Mouse (Mus musculus): Measurements from ENCODE around the gene Myh7. TPM values are rescaled to one million over a fixed set of nuclear protein-coding genes. Genes with fewer than 3 reads are reported as not detected.
"Not testable (repeated sequence)": the region's sequence is repeated elsewhere in the genome, so short reads cannot be mapped to it uniquely, and the experiment has no call there.

The Myh7 gene
- polyA plus RNA-seq, 1 experiment from 2014 or later: 4.4 TPM

DNA sequence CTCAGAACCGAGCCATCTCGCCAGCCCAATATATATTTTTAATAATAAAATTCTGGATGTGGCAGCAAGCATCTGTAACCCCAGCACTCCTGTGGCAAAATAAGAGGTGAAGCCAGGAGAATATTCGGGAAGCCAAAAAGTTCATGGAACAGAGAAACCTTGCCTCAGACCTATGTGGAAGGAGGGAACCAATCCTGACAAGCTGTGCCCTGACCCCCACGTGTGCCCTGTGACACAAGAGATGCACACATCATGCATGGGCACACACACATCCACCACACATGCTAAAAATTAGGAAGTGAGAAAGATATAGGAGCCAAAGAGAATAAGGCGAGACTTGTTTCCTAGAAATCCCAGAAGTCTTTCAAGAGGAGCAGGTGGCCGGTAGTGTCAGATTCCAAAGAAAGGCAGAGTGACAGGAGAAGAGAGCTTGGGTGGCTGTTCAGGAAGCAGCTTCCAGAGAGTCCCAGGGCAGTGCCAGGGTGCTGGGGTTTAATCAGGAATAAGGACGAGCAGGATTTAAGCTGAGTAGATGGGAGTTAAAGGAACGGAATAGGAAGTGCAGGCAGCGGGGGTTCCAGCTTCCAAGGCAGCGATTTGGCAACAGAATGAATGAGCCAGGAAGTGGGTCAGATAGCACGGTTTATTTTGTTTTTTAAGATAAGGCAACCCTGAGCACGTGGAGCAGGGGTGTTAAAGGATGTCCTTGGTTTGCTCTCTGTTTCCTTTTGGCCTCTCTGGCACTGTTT lies 7.7 kb upstream of the Myh7 start:
- Histone ChIP-seq H3K36me3 (no peaks in the 10 kb centered on the region), H3K4me3 (replicated peaks) (no peak overlapping the region), H3K27me3 (no peaks in the 10 kb centered on the region), H3K4me2 (no peak overlapping the region), H3K9ac (no peak overlapping the region), H3K9me3 (replicated peaks) (no peaks in the 10 kb centered on the region), H3K27ac (peak overlapping the region; percentile 68), H3K4me1 (peaks cover 30% of the 10 kb centered on the region)
- 35% methylated on average over 12 of the region's 12 CpGs for WGBS
- ATAC-seq (replicated peaks; ENCODE audit: low FRiP score): no peak

DNA sequence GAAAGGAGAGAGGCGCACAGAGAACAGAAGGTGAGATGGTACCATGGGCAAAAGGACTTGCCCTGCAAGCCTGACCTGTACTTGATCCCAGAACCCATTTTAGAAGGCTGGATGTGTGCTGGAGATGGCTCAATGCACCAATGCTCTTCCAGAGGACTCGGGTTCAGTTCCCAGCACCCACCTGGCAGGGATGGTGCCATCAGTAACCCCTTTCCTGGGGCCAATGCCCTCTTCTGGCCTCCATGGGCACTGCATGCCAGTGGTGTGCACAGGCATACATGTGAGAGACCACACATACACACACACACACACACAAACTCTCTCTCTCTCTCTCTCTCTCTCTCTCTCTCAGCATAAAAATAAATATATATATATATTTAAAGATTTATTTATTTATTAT lies 7.0 kb upstream of the Myh7 start:
- peaks cover 36% of the 10 kb centered on the region for H3K4me1 ChIP-seq
- 98% methylated on average over 2 of the region's 2 CpGs for whole genome bisulfite sequencing
- no peak overlapping the region for H3K4me2 ChIP-seq
- H3K4me3 ChIP-seq (replicated peaks): no peak overlapping the region
- no peaks in the 10 kb centered on the region for H3K9me3 ChIP-seq (replicated peaks)
- H3K9ac ChIP-seq: no peak overlapping the region
- no peak overlapping the region for H3K27ac ChIP-seq
- no peaks in the 10 kb centered on the region for H3K36me3 ChIP-seq
- H3K27me3 ChIP-seq: no peaks in the 10 kb centered on the region
- no peak for ATAC-seq (replicated peaks; ENCODE audit: low FRiP score)

DNA sequence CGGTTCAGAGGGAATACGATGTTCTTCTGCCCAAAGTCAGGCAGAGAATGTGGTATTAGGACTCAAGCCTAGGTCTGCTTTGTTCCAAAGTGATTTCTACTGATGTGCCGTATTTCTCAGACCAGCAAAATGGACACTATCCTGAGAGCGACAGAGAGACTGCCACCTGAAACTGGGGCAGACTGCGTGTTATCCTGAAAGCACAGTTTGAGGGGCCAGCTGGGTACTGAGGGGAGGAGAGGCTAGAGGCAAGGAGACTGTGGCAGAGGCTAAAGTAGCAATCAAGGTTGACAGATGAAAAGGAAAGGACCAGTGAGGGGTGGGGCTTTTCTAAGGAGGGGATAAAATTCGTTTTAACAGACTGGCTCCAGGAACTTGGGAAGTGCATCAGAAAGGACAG lies 6.4 kb upstream of the Myh7 start:
- H3K36me3 ChIP-seq: no peaks in the 10 kb centered on the region
- H3K4me2 ChIP-seq: no peak overlapping the region
- no peak overlapping the region for H3K9ac ChIP-seq
- no peak overlapping the region for H3K27ac ChIP-seq
- no peak overlapping the region for H3K4me3 ChIP-seq (replicated peaks)
- WGBS: 78% methylated on average over 6 of the region's 6 CpGs
- no peaks in the 10 kb centered on the region for H3K9me3 ChIP-seq (replicated peaks)
- H3K27me3 ChIP-seq: no peaks in the 10 kb centered on the region
- peaks cover 38% of the 10 kb centered on the region for H3K4me1 ChIP-seq
- ATAC-seq (replicated peaks; ENCODE audit: low FRiP score): no peak

DNA sequence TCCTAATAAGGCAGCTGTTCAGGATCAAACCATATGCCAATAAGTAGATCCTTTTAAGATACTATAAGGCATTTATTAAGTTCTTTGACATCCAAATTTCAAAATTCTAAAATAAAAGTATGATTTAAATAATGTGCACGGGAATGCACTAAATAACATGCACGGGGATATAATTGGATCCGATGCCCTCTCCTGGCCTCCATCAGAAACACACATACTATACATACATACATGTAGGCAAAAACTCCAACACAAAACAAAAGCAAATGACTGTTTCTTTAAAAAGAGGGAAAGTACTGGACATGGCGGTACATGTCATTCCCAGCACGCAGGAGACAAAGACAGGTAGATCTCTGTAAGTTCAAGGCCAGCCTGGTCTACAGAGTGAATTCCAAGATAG lies 5.4 kb upstream of the Myh7 start:
- not testable (repeated sequence) for H3K36me3 ChIP-seq; ATAC-seq (replicated peaks; ENCODE audit: low FRiP score); H3K27me3 ChIP-seq; H3K9me3 ChIP-seq (replicated peaks); H3K4me2 ChIP-seq; H3K4me3 ChIP-seq (replicated peaks); H3K9ac ChIP-seq; H3K27ac ChIP-seq
- H3K4me1 ChIP-seq: peaks cover 47% of the 10 kb centered on the region
- 84% methylated on average over 5 of the region's 5 CpGs for WGBS

DNA sequence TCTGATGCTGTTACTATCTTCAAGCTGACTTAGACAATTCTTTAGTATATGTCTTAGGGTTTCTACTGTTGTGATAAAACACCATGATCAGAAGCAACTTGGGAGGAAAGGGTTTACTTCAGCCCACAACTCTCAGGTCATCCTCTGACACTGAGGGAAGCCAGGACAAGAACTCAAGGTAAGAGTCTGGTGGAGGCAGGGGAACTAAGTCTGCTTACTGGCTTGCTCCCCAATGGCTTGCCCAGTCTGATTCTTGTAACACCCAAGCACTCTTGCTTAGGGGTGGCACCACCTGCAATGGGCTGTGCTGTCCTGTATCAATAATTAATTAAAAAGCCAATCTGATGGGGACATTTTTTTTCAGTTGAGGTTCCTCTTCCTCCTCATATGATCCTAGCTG lies 4.3 kb upstream of the Myh7 start:
- H3K4me3 ChIP-seq (replicated peaks): no peak overlapping the region
- H3K36me3 ChIP-seq: no peaks in the 10 kb centered on the region
- no peak for ATAC-seq (replicated peaks; ENCODE audit: low FRiP score)
- H3K4me2 ChIP-seq: no peak overlapping the region
- no peak overlapping the region for H3K9ac ChIP-seq
- H3K27me3 ChIP-seq: no peaks in the 10 kb centered on the region
- H3K4me1 ChIP-seq: peaks cover 46% of the 10 kb centered on the region
- H3K27ac ChIP-seq: no peak overlapping the region
- H3K9me3 ChIP-seq (replicated peaks): no peaks in the 10 kb centered on the region

DNA sequence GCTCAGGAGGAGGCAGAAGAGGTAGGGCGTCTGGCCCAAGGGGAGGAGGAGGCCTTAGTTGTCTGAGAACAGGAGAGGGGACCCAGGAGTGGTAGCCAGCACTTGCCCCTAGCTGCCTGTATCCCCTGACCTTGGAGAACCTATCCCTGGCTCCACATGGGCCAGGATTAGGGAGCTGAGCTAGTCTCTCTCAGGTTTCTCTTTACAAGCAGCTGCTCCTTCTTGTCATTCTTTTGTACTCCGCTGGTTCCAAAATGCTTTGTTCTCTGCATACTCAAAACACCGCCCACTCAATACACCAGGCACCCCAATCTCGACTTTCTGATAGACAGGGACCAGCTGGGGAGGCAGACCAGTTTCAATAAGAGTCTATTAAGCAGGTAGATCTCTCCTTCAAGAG lies 2.9 kb upstream of the Myh7 start:
- H3K4me1 ChIP-seq: peaks cover 32% of the 10 kb centered on the region
- no peak overlapping the region for H3K4me3 ChIP-seq (replicated peaks)
- H3K36me3 ChIP-seq: no peaks in the 10 kb centered on the region
- H3K27ac ChIP-seq: peak overlapping the region; percentile 70
- no peaks in the 10 kb centered on the region for H3K9me3 ChIP-seq (replicated peaks)
- H3K9ac ChIP-seq: no peak overlapping the region
- 43% methylated on average over 4 of the region's 4 CpGs for WGBS
- H3K4me2 ChIP-seq: no peak overlapping the region
- peak; percentile 53; the same call in 1 of the 2 replicates for ATAC-seq (replicated peaks; ENCODE audit: low FRiP score)
- H3K27me3 ChIP-seq: no peaks in the 10 kb centered on the region

DNA sequence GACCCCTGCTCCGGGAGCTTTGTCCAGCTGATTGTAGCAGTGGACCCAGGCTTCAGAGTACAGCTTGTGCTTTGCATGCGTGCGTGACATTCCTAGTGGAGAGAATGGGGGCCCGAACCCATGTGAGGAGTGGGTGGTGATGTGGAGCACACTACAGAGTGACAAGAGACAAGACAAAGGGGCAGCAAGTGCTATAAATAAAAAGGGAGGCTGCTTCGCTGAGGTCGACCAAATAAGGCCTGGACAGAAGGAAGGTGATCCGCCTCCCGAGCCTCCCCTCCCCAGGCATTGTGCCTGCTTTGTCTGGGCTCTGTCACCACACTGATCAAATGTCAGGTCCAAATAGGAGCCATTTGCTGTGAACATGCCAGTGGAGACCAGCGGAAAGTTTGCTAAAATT lies 2.4 kb upstream of the Myh7 start:
- no peak overlapping the region for H3K9ac ChIP-seq
- peak overlapping the region; percentile 70 for H3K27ac ChIP-seq
- H3K4me3 ChIP-seq (replicated peaks): no peak overlapping the region
- 44% methylated on average over 9 of the region's 9 CpGs for WGBS
- H3K27me3 ChIP-seq: no peaks in the 10 kb centered on the region
- H3K4me2 ChIP-seq: no peak overlapping the region
- peaks cover 28% of the 10 kb centered on the region for H3K4me1 ChIP-seq
- no peaks in the 10 kb centered on the region for H3K36me3 ChIP-seq
- H3K9me3 ChIP-seq (replicated peaks): no peaks in the 10 kb centered on the region
- ATAC-seq (replicated peaks; ENCODE audit: low FRiP score): peak; percentile 63; the same call in 1 of the 2 replicates

DNA sequence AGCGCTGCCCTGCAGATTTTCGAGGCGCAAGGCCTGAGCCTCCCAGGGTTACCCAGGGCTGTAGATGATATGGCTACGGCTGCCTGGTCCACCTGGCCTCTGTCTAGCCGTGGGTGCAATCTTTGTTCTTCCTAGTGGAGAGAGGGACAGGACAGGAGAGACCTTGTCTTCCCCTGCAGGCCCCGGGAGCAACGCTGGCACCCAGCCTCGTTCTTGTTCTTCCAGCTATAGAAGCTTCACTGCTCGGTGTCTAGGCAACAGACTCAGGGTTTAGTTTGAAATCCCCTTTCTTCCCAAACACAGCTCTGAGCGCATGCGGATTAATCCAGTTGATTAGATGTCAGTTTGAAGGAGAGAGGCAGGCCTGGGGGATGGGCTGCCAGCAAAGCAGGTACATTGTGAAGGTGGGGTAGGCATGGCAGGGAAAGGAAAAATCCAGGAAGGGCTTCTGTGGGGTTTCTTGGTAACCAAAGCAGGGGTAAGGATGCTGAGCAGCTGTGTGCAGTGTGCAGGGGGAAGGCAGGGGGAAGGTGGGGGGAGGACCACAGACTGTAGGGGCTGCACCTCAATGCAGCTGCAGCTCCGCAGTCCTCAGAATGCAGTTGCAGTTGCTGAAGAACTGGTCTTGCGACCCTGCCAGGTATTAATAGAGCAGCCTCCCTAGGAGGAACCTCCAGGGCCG lies 1.2 kb upstream of the Myh7 start:
- Histone ChIP-seq H3K4me2 (no peak overlapping the region), H3K36me3 (no peaks in the 10 kb centered on the region), H3K27me3 (no peaks in the 10 kb centered on the region), H3K4me1 (peaks cover 28% of the 10 kb centered on the region), H3K27ac (no peak overlapping the region), H3K9me3 (replicated peaks) (no peaks in the 10 kb centered on the region), H3K9ac (no peak overlapping the region), H3K4me3 (replicated peaks) (no peak overlapping the region)
- ATAC-seq (replicated peaks; ENCODE audit: low FRiP score): no peak
- 67% methylated on average over 14 of the region's 14 CpGs for WGBS

DNA sequence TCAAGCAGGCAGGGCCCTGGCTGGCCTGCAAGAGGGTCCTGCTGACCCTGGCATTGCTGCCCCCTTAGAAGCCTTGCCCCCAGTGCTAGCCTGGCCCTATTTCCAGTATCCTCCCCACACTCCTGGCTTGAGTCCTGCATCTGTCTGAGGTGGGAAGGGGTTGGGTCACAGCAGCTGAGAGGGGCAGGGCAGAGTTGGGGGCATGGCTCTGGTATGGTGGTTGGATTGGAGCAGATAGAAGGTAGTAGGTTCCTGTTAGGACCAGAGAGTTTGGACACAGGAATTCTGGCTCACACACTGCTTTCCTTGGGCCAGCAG lies 402 bp upstream of the Myh7 start:
- Histone ChIP-seq H3K27ac (no peak overlapping the region), H3K4me1 (peaks cover 28% of the 10 kb centered on the region)
- ATAC-seq (replicated peaks; ENCODE audit: low FRiP score): no peak

DNA sequence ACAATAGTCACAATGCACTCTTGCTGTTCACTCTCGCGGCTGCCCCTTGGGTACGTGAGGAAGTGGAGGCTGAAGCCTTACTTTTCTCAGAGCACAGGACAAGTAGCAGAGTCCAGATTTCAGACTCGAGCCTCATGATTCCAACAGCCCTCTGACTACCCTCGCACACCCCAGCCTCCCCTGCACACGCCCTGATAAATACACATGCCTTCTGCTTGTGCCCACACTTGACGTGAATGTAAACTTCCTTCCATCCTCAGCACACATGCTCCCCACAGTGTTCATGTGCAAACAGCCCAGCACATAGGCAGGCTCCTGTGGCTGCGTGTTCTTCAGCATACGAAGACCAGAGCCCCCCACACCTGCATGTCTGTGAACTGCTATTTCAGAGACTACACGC lies 790 bp downstream of the Myh7 start:
- no peak overlapping the region for H3K27ac ChIP-seq
- H3K9ac ChIP-seq: no peak overlapping the region
- H3K4me3 ChIP-seq (replicated peaks): no peak overlapping the region
- no peaks in the 10 kb centered on the region for H3K9me3 ChIP-seq (replicated peaks)
- 73% methylated on average over 10 of the region's 10 CpGs for WGBS
- H3K36me3 ChIP-seq: no peaks in the 10 kb centered on the region
- ATAC-seq (replicated peaks; ENCODE audit: low FRiP score): no peak
- H3K27me3 ChIP-seq: no peaks in the 10 kb centered on the region
- no peak overlapping the region for H3K4me2 ChIP-seq
- peaks cover 28% of the 10 kb centered on the region for H3K4me1 ChIP-seq

More for the DNA sequence above, 402 bp upstream of the Myh7 start:
- Histone ChIP-seq H3K9me3 (replicated peaks) (no peaks in the 10 kb centered on the region), H3K4me2 (no peak overlapping the region), H3K27me3 (no peaks in the 10 kb centered on the region), H3K4me3 (replicated peaks) (no peak overlapping the region), H3K36me3 (no peaks in the 10 kb centered on the region), H3K9ac (no peak overlapping the region)

DNA sequence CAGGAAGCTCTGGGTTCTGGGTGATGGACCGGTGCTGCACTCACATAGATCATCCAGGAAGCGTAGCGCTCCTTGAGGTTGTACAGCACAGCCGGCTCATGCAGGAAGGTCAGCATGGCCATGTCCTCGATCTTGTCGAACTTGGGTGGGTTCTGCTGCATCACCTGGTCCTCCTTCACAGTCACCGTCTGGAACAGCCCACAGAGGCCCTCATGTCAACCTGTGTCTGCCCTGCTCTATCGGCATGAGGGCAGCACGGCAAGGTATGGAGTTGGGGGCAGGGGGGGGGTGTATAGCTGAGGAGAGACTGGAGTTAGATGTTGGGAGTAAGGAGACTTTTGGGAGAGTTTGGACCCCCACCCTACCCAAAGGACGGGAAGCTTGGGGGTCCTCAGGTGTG lies 2.2 kb downstream of the Myh7 start:
- Histone ChIP-seq H3K4me3 (replicated peaks) (no peak overlapping the region), H3K27ac (no peak overlapping the region), H3K36me3 (no peaks in the 10 kb centered on the region), H3K4me1 (peaks cover 26% of the 10 kb centered on the region), H3K9me3 (replicated peaks) (no peaks in the 10 kb centered on the region), H3K27me3 (no peaks in the 10 kb centered on the region), H3K9ac (no peak overlapping the region), H3K4me2 (no peak overlapping the region)
- ATAC-seq (replicated peaks; ENCODE audit: low FRiP score): no peak
- 91% methylated on average over 10 of the region's 10 CpGs for WGBS

DNA sequence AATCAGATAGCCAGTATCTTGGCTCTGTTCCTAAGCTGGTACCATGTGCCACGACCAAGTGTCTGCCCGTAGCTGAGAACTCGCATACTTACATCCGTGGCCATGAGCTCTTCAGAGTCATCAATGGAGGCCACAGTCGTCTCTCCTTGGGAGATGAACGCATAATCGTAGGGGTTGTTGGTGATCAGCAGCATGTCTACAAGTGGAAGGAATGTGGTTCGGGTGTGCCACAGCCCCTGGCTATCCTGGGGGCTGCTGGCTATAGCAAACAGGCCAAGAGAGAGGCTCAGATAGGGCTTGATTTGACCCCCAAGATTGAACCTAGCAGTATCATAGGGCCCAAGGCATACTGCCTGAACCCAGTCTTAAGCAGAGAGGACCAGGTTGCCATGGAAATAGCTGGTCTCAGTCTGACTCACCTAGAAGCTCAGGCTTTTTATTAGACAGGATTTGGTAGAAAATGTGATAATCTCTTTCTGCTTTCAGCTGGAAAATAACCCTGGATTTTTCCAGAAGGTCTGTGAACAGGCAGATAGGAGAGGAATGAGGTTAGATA lies 4.5 kb downstream of the Myh7 start:
- Histone ChIP-seq H3K4me2 (no peak overlapping the region), H3K36me3 (no peaks in the 10 kb centered on the region), H3K4me3 (replicated peaks) (no peak overlapping the region), H3K9ac (no peak overlapping the region), H3K27ac (no peak overlapping the region), H3K4me1 (peaks cover 9% of the 10 kb centered on the region), H3K27me3 (no peaks in the 10 kb centered on the region), H3K9me3 (replicated peaks) (no peaks in the 10 kb centered on the region)
- no peak for ATAC-seq (replicated peaks; ENCODE audit: low FRiP score)
- 87% methylated on average over 8 of the region's 8 CpGs for WGBS

Data from kidney, embryonic 15.5 days (tissue).